Mouse (Mus musculus) cerebellum, adult 2 months (tissue): ENCODE results near the gene Elmo1.

Experiments used
- CTCF ChIP-seq: fragments of 200-500 bp; IDR thresholded peaks from 2 replicates; pipeline ENCODE4 v1.5.1; 2011; ENCODE audit warnings: low read depth, mild to moderate bottlenecking, control low read depth, low read length, moderate library complexity, borderline replicate concordance; ENCODE audit not compliant: insufficient read depth
- POLR2A ChIP-seq: fragments of 200-500 bp; IDR thresholded peaks from 2 replicates; pipeline ENCODE4 v1.6.1; 2011; ENCODE audit warnings: low read length, control low read depth, borderline replicate concordance; ENCODE audit not compliant: insufficient read depth

DNA sequence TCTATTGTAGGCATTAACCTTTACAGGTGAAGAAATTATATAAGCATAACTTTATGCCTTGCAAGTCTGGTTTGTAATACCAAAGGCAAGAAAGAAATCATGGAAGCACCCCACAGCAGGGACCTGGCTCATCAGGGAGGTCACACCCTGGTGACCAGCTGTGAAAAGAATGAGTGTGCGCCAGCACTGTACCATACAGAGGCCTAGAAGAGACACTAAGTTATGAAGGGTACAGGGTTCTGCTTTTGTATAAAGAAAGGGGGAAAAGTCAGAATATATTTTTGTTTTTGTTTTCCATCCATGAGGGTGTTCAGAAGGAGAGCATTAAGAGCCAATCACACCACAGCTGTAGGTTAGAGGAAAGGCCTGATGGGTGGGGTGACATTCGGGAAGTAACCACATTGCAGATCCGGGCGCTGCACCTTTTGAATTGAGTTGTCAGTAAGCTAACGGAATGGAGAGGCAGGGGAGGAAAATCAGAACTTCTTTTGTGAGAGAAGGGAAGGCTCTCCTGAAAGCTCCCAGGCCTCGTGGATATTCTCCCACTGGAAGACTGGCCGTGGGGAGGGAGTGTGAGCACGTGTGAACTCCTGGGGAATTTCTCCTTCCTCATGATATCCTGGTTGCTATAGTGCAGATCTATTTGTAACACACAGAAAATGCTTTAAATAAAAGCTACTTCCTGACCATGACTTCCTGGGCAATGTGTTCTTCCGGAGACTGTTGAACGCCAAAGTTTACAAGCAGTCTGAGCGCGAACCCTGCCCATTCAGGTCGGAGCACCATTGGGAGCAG is 94.0 kb downstream of the Elmo1 start:
- no peak for TF ChIP-seq CTCF
- no peak for TF ChIP-seq POLR2A
